9 mouse cellular contexts compared by ENCODE assay signal in genomic region chr7:111241538-111241937, GRCm38 (mm10).
DNase-seq lines count a peak whose midpoint lies in the region; ATAC-seq lines count a peak whose summit lies in the region.
"Had no signal": no experiment of that assay in that cellular context is flagged by ENCODE, and none has a peak within 500 bp of the region (broad histone marks: within the 10 kb centered on the region; RNA-seq: fewer than 3 reads in every experiment).

No protein-coding gene starts in this region.

- H3K36me3 ChIP-seq in embryonic facial prominence, embryonic 11.5 days (replicated peaks; ENCODE audit: control insufficient read depth, insufficient read depth, low read depth, low read length): no peaks in the 10 kb centered on the region
- no peaks in the 10 kb centered on the region for H3K36me3 ChIP-seq in embryonic facial prominence, embryonic 10.5 days (replicated peaks)
- H3K36me3 ChIP-seq: embryonic facial prominence, embryonic 12.5 days had no signal

- no peaks in the 10 kb centered on the region for H3K27me3 ChIP-seq in embryonic facial prominence, embryonic 11.5 days (ENCODE audit: control insufficient read depth, insufficient read depth, low read length)
- no peaks in the 10 kb centered on the region for H3K27me3 ChIP-seq in embryonic facial prominence, embryonic 10.5 days (replicated peaks; ENCODE audit: low read depth, poor library complexity, severe bottlenecking)
- H3K27me3 ChIP-seq: embryonic facial prominence, embryonic 12.5 days had no signal

- H3K9ac ChIP-seq in embryonic facial prominence, embryonic 11.5 days (replicated peaks; ENCODE audit: low read length): no peak overlapping the region
- H3K9ac ChIP-seq: embryonic facial prominence, embryonic 12.5 days had no signal

- no peak for ATAC-seq in embryonic facial prominence, embryonic 11.5 days (replicated peaks; ENCODE audit: insufficient number of reproducible peaks, low FRiP score, low TSS enrichment, low read depth)
- no peak for ATAC-seq in megakaryocyte, adult 5-6 weeks (ENCODE audit: poor library complexity, severe bottlenecking)

- intact Hi-C loops in left cerebral cortex, postnatal 36 days (cut with DNase I): loop anchor here (10.0 kb wide), 4 partner anchors 157 to 533 kb away; partner anchors contain the start of genes Eif4g2 and Galnt18

- DNase-seq in embryonic facial prominence, embryonic 11.5 days (ENCODE audit: low spot score): peak; percentile 21
- no peak for DNase-seq in embryonic facial prominence, embryonic 10.5 days (ENCODE audit: low spot score)
- peak; percentile 13 to 45 for DNase-seq in left cerebral cortex, adult 18-20 months (ENCODE audit: low spot score in 2 of 2)
- DNase-seq in left cerebral cortex, postnatal 36 days (ENCODE audit: low spot score in 2 of 2): no peak
- peak; percentile 12 to 14 for DNase-seq in B cell, adult 2 months
- peak; percentile 76 for DNase-seq in kidney, postnatal 10 days
- no peak for DNase-seq in urinary bladder, adult 2 months (ENCODE audit: low spot score)

- 59% methylated on average over 4 of the region's 4 CpGs for WGBS in embryonic facial prominence, embryonic 11.5 days
- WGBS in embryonic facial prominence, embryonic 10.5 days: 60% methylated on average over 4 of the region's 4 CpGs

- H3K9me3 ChIP-seq in embryonic facial prominence, embryonic 11.5 days (replicated peaks; ENCODE audit: control insufficient read depth, low read length): no peaks in the 10 kb centered on the region
- H3K9me3 ChIP-seq in embryonic facial prominence, embryonic 10.5 days: 0 out of 2 replicates have a peak, but pooled peaks cover 4% of the 10 kb centered on the region
- H3K9me3 ChIP-seq: embryonic facial prominence, embryonic 12.5 days had no signal

- no peaks in the 10 kb centered on the region for H3K4me1 ChIP-seq in embryonic facial prominence, embryonic 11.5 days (ENCODE audit: control insufficient read depth, insufficient read depth, low read length)
- H3K4me1 ChIP-seq in embryonic facial prominence, embryonic 10.5 days: no peaks in the 10 kb centered on the region
- H3K4me1 ChIP-seq: embryonic facial prominence, embryonic 12.5 days had no signal

- H3K4me2 ChIP-seq in embryonic facial prominence, embryonic 11.5 days (ENCODE audit: low read depth, low read length): no peak overlapping the region
- H3K4me2 ChIP-seq: embryonic facial prominence, embryonic 12.5 days had no signal

- no peak overlapping the region for H3K27ac ChIP-seq in embryonic facial prominence, embryonic 11.5 days (replicated peaks; ENCODE audit: low read depth, low read length)
- no peak overlapping the region for H3K27ac ChIP-seq in embryonic facial prominence, embryonic 10.5 days (replicated peaks)
- H3K27ac ChIP-seq: embryonic facial prominence, embryonic 12.5 days had no signal

- H3K4me3 ChIP-seq in embryonic facial prominence, embryonic 11.5 days (ENCODE audit: low read depth, low read length): no peak overlapping the region
- no peak overlapping the region for H3K4me3 ChIP-seq in embryonic facial prominence, embryonic 10.5 days
- H3K4me3 ChIP-seq: embryonic facial prominence, embryonic 12.5 days had no signal

Comparison
In these comparisons a context has a peak if more than half of its experiments do, and no peak if none do; other contexts are left out.
1. DNase-seq: peak in embryonic facial prominence, embryonic 11.5 days (single experiment), left cerebral cortex, adult 18-20 months (2 of 2), B cell, adult 2 months (2 of 2) and kidney, postnatal 10 days (single experiment); none in embryonic facial prominence, embryonic 10.5 days (single experiment), left cerebral cortex, postnatal 36 days (0 of 2) and urinary bladder, adult 2 months (single experiment).